Mouse (Mus musculus) left cerebral cortex, postnatal 10 days (tissue): Measurements from ENCODE around the gene Sh3pxd2b. TPM values are rescaled to one million over a fixed set of nuclear protein-coding genes. Genes with fewer than 3 reads are reported as not detected.
A peak's percentile ranks its signal among the peaks of the same experiment; 100 is the strongest.
"Not testable (repeated sequence)": the region's sequence is repeated elsewhere in the genome, so short reads cannot be mapped to it uniquely, and the experiment has no call there.

Experiments
- DNase-seq, 2 experiments: peaks; one replicate each; pipeline ENCODE4 v3.0.0; 2021 to 2022; ENCODE audit warnings: low spot score in 2 of 2, mixed read lengths in 1 of 2; ENCODE audit errors: extremely low spot score in 1 of 2
- intact Hi-C: fragments of 180-260 bp; cut with DNase I; formaldehyde crosslinking; loops from one replicate; pipeline ENCODE4 v1.15.1; 2025
- total RNA-seq, 2 experiments: library from RNA; stranded (reverse); gene quantifications; 2 replicates each; pipeline ENCODE4 v1.2.3; 2021

Gene Sh3pxd2b
- 10 to 100 TPM; 28.2 to 31.9 TPM for total RNA-seq

GRCm38 (mm10) chr11:32347607-32348432, at the start of gene Sh3pxd2b:
TSS of gene Sh3pxd2b (plus strand) at chr11:32347820.
- intact Hi-C loops, result loop anchor here (5.0 kb wide), 1 partner anchor 239 kb away; no protein-coding TSS in a partner anchor

GRCm38 (mm10) chr11:32297866-32298531, 49.6 kb upstream of the Sh3pxd2b start:
- DNase-seq, result no peak
- intact Hi-C loops, result no loop called here

More at GRCm38 (mm10) chr11:32347607-32348432, at the start of gene Sh3pxd2b:
- peak in 1 of 2 experiments; percentile 85 for DNase-seq

GRCm38 (mm10) chr11:32298532-32298918, 49.1 kb upstream of the Sh3pxd2b start:
- intact Hi-C loops, result no loop called here
- DNase-seq, result no peak

- DNase-seq, result peak; percentile 31 to 63
- intact Hi-C loops, result not testable (repeated sequence)
Measured at GRCm38 (mm10) chr11:32299865-32300264, 47.8 kb upstream of the Sh3pxd2b start, which contains the start of gene Hbq1a. TSS of gene Hbq1a (plus strand) at chr11:32300069.

- DNase-seq, result no peak
- intact Hi-C loops, result no loop called here
Measured at GRCm38 (mm10) chr11:32300279-32301267, 47.0 kb upstream of the Sh3pxd2b start.

- intact Hi-C loops, result no loop called here
- DNase-seq, result no peak
Measured at GRCm38 (mm10) chr11:32301506-32301905, 46.1 kb upstream of the Sh3pxd2b start.

GRCm38 (mm10) chr11:32302824-32303419, 44.7 kb upstream of the Sh3pxd2b start:
- peak in 1 of 2 experiments; percentile 31 for DNase-seq
- intact Hi-C loops, result no loop called here

GRCm38 (mm10) chr11:32303455-32303854, 44.2 kb upstream of the Sh3pxd2b start:
- DNase-seq, result no peak
- intact Hi-C loops, result no loop called here

- DNase-seq, result no peak
- intact Hi-C loops, result no loop called here
Measured at GRCm38 (mm10) chr11:32307006-32307405, 40.6 kb upstream of the Sh3pxd2b start.

GRCm38 (mm10) chr11:32309446-32309845, 38.2 kb upstream of the Sh3pxd2b start:
- intact Hi-C loops, result no loop called here

GRCm38 (mm10) chr11:32309928-32310327, 37.7 kb upstream of the Sh3pxd2b start:
- no peak for DNase-seq
- intact Hi-C loops, result no loop called here

More at GRCm38 (mm10) chr11:32309446-32309845, 38.2 kb upstream of the Sh3pxd2b start:
- no peak for DNase-seq

GRCm38 (mm10) chr11:32316009-32316408, 31.6 kb upstream of the Sh3pxd2b start:
- no peak for DNase-seq
- intact Hi-C loops, result no loop called here

GRCm38 (mm10) chr11:32320507-32321195, 27.0 kb upstream of the Sh3pxd2b start:
- intact Hi-C loops, result loop anchor here (5.0 to 10.0 kb wide), 2 partner anchors 106 to 138 kb away; no protein-coding TSS in a partner anchor
- no peak for DNase-seq

- DNase-seq, result peak in 1 of 2 experiments; percentile 85
- intact Hi-C loops, result loop anchor here (5.0 to 10.0 kb wide), 2 partner anchors 106 to 139 kb away; no protein-coding TSS in a partner anchor
Measured at GRCm38 (mm10) chr11:32321196-32321565, 26.4 kb upstream of the Sh3pxd2b start.

GRCm38 (mm10) chr11:32324609-32325008, 23.0 kb upstream of the Sh3pxd2b start:
- intact Hi-C loops, result loop anchor here (5.0 to 10.0 kb wide), 2 partner anchors 110 to 142 kb away; no protein-coding TSS in a partner anchor
- DNase-seq, result peak; percentile 73 to 88

GRCm38 (mm10) chr11:32331075-32331474, 16.5 kb upstream of the Sh3pxd2b start:
- no peak for DNase-seq
- intact Hi-C loops, result no loop called here

GRCm38 (mm10) chr11:32331861-32332260, 15.8 kb upstream of the Sh3pxd2b start:
- no peak for DNase-seq
- intact Hi-C loops, result no loop called here

GRCm38 (mm10) chr11:32333235-32333634, 14.4 kb upstream of the Sh3pxd2b start:
- intact Hi-C loops, result no loop called here

More at GRCm38 (mm10) chr11:32333235-32333634, 14.4 kb upstream of the Sh3pxd2b start:
- no peak for DNase-seq
